Mouse (Mus musculus): ENCODE measurements around the gene Fosl2. TPM values are rescaled to one million over a fixed set of nuclear protein-coding genes. Genes with fewer than 3 reads are reported as not detected.
A peak's percentile ranks its signal among the peaks of the same experiment; 100 is the strongest.

The Fosl2 gene
- total and polyA plus RNA-seq, 2 experiments from 2014 or later = 0.52 to 6.4 TPM

- Histone ChIP-seq H3K9ac (replicated peaks; ENCODE audit: low read length, poor library complexity, severe bottlenecking) (no peak overlapping the region), H3K4me1 (ENCODE audit: insufficient read depth, low read length) (0 out of 2 replicates have a peak, but pooled peaks cover 7% of the 10 kb centered on the region), H3K27me3 (ENCODE audit: insufficient read depth, low read length) (no peaks in the 10 kb centered on the region; the same call in 1 of the 2 replicates), H3K4me3 (ENCODE audit: low read depth, low read length) (peak overlapping the region; percentile 12; the same call in 1 of the 2 replicates), H3K27ac (ENCODE audit: low read depth, low read length) (no peak overlapping the region), H3K4me2 (ENCODE audit: low read depth, low read length, poor library complexity, severe bottlenecking) (peak overlapping the region; percentile 35), H3K9me3 (ENCODE audit: low read length) (no peaks in the 10 kb centered on the region), H3K36me3 (ENCODE audit: insufficient read depth, low read length) (no peaks in the 10 kb centered on the region)
- 63% methylated on average over 17 of the region's 17 CpGs for WGBS
- ATAC-seq (ENCODE audit: low FRiP score) (no peak), DNase-seq (ENCODE audit: low spot score) (peak; percentile 18)
- TF ChIP-seq CTCF (IDR thresholded peaks at IDR 0.05) = no peak
Observed at GRCm38 (mm10) chr5:32153791-32154490, 18.3 kb downstream of the Fosl2 start.

- peak; percentile 10; the same call in 1 of the 2 replicates for TF ChIP-seq CTCF (IDR thresholded peaks at IDR 0.05)
- 86% methylated on average over 9 of the region's 9 CpGs for WGBS
- Histone ChIP-seq H3K4me3 (ENCODE audit: low read depth, low read length) (no peak overlapping the region), H3K27me3 (ENCODE audit: insufficient read depth, low read length) (no peaks in the 10 kb centered on the region; the same call in 1 of the 2 replicates), H3K27ac (ENCODE audit: low read depth, low read length) (no peak overlapping the region), H3K36me3 (ENCODE audit: insufficient read depth, low read length) (no peaks in the 10 kb centered on the region), H3K4me1 (ENCODE audit: insufficient read depth, low read length) (0 out of 2 replicates have a peak, but pooled peaks cover 7% of the 10 kb centered on the region), H3K4me2 (ENCODE audit: low read depth, low read length, poor library complexity, severe bottlenecking) (no peak overlapping the region), H3K9me3 (ENCODE audit: low read length) (no peaks in the 10 kb centered on the region), H3K9ac (replicated peaks; ENCODE audit: low read length, poor library complexity, severe bottlenecking) (no peak overlapping the region)
- DNase-seq (ENCODE audit: low spot score) = no peak
- ATAC-seq (ENCODE audit: low FRiP score) = no peak
Observed at GRCm38 (mm10) chr5:32154931-32155688, 19.5 kb downstream of the Fosl2 start.

- no peak for ATAC-seq (ENCODE audit: low FRiP score)
- no peaks in the 10 kb centered on the region for H3K36me3 ChIP-seq (ENCODE audit: insufficient read depth, low read length)
- no peaks in the 10 kb centered on the region; the same call in 1 of the 2 replicates for H3K27me3 ChIP-seq (ENCODE audit: insufficient read depth, low read length)
- H3K9me3 ChIP-seq (ENCODE audit: low read length) = no peaks in the 10 kb centered on the region
- WGBS = 77% methylated on average over 3 of the region's 3 CpGs
- DNase-seq (ENCODE audit: low spot score) = no peak
- no peak overlapping the region for H3K27ac ChIP-seq (ENCODE audit: low read depth, low read length)
- H3K4me2 ChIP-seq (ENCODE audit: low read depth, low read length, poor library complexity, severe bottlenecking) = no peak overlapping the region
- H3K4me1 ChIP-seq (ENCODE audit: insufficient read depth, low read length) = 0 out of 2 replicates have a peak, but pooled peaks cover 7% of the 10 kb centered on the region
- TF ChIP-seq CTCF (IDR thresholded peaks at IDR 0.05) = no peak
- H3K4me3 ChIP-seq (ENCODE audit: low read depth, low read length) = no peak overlapping the region
- H3K9ac ChIP-seq (replicated peaks; ENCODE audit: low read length, poor library complexity, severe bottlenecking) = no peak overlapping the region
Observed at GRCm38 (mm10) chr5:32155927-32156326, 20.3 kb downstream of the Fosl2 start.

- Histone ChIP-seq H3K27me3 (ENCODE audit: insufficient read depth, low read length) (no peaks in the 10 kb centered on the region), H3K4me1 (ENCODE audit: insufficient read depth, low read length) (no peaks in the 10 kb centered on the region), H3K4me3 (ENCODE audit: low read depth, low read length) (no peak overlapping the region), H3K9ac (replicated peaks; ENCODE audit: low read length, poor library complexity, severe bottlenecking) (no peak overlapping the region), H3K9me3 (ENCODE audit: low read length) (no peaks in the 10 kb centered on the region), H3K4me2 (ENCODE audit: low read depth, low read length, poor library complexity, severe bottlenecking) (no peak overlapping the region), H3K27ac (ENCODE audit: low read depth, low read length) (no peak overlapping the region), H3K36me3 (ENCODE audit: insufficient read depth, low read length) (no peaks in the 10 kb centered on the region)
- ATAC-seq (ENCODE audit: low FRiP score) (no peak), DNase-seq (ENCODE audit: low spot score) (no peak)
- 95% methylated on average over 3 of the region's 3 CpGs for WGBS
- TF ChIP-seq CTCF (IDR thresholded peaks at IDR 0.05) = no peak
Observed at GRCm38 (mm10) chr5:32163478-32164043, 28.0 kb downstream of the Fosl2 start.

GRCm38 (mm10) chr5:32172188-32172587 lies 36.6 kb downstream of the Fosl2 start:
- H3K9ac ChIP-seq (replicated peaks; ENCODE audit: low read length, poor library complexity, severe bottlenecking) = no peak overlapping the region
- no peak overlapping the region for H3K4me3 ChIP-seq (ENCODE audit: low read depth, low read length)
- no peak for DNase-seq (ENCODE audit: low spot score)
- 82% methylated on average over 2 of the region's 2 CpGs for WGBS
- no peaks in the 10 kb centered on the region for H3K9me3 ChIP-seq (ENCODE audit: low read length)
- H3K4me1 ChIP-seq (ENCODE audit: insufficient read depth, low read length) = no peaks in the 10 kb centered on the region
- no peak overlapping the region for H3K4me2 ChIP-seq (ENCODE audit: low read depth, low read length, poor library complexity, severe bottlenecking)
- TF ChIP-seq CTCF (IDR thresholded peaks at IDR 0.05) = no peak
- no peaks in the 10 kb centered on the region for H3K36me3 ChIP-seq (ENCODE audit: insufficient read depth, low read length)
- no peak for ATAC-seq (ENCODE audit: low FRiP score)
- no peak overlapping the region for H3K27ac ChIP-seq (ENCODE audit: low read depth, low read length)
- H3K27me3 ChIP-seq (ENCODE audit: insufficient read depth, low read length) = no peaks in the 10 kb centered on the region
